In the genomic region with DNA sequence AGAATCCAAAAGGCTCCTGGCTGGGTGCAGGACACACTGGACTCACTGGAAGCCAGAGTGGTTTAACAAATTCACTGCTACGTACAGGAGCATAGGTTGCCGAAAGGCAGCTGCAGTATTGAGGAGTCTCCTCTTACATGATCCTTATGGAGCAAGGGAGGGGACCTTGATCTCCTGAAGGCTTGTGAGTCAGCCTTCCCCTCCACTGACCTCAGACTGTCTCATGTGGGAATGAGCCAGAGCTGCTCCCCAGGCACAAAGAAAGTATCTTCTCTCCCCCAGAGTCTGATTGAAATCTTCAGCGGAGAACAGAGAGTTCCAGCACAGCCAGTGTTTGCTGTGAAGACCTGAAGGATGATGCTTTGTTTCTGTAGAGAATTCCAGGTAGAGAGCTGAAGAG, we compare ENCODE assay signal across 11 mouse cellular contexts.
"Had no signal": no experiment of that assay in that cellular context is flagged by ENCODE, and none has a peak within 500 bp of the region (broad histone marks: within the 10 kb centered on the region; RNA-seq: fewer than 3 reads in every experiment).

No protein-coding gene starts in this region.

- DNase-seq: kidney, adult 11 months; kidney, adult 8-10 months; kidney, postnatal 10 days; kidney, postnatal 4 days; liver; lung, adult 18-20 months; lung, postnatal 10 days; lung, postnatal 36 days; right cerebral cortex, postnatal 4 days; thymus, adult 2 months; thymus, postnatal 25 days had no signal
